Mouse (Mus musculus) right cerebral cortex, postnatal 4 days (tissue): Measurements from ENCODE around the gene Zc3h8.

ENCODE experiments used
- DNase-seq: peaks from one replicate; pipeline ENCODE4 v3.0.0-alpha.2; 2022

Zc3h8 gene

DNA sequence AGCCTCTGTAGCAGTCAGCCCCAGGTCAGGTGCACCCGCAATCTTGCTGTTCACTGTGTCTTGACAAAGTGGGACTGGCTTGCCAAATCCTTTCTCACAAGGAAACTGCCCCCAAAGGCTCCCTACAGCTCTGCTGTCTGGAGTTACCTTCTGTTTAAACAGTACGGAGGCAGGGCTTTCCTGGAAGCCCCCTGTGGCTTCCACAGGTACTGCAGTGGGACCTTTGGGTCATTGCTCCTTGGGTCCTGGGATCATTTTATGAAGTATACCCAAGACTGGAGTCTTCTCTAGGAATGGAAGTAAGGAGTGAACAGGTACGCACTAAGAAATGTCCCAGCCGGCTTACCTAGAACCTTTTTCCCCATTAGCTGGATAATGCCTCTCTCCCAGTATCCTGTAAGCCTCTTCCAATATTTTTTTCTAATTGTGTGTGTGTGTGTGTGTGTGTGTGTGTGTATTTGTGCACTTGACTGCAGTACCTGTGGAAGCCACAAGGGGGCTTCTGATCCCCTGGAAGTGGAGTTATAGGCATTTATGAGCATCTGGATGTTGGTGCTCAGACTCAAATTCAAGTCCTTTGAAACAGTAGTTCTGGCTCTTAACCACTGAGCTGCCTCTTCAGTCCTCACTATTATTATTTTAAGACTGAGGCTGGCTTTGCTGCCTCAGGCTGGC is 53.1 kb downstream of the Zc3h8 start:
- no peak for DNase-seq

DNA sequence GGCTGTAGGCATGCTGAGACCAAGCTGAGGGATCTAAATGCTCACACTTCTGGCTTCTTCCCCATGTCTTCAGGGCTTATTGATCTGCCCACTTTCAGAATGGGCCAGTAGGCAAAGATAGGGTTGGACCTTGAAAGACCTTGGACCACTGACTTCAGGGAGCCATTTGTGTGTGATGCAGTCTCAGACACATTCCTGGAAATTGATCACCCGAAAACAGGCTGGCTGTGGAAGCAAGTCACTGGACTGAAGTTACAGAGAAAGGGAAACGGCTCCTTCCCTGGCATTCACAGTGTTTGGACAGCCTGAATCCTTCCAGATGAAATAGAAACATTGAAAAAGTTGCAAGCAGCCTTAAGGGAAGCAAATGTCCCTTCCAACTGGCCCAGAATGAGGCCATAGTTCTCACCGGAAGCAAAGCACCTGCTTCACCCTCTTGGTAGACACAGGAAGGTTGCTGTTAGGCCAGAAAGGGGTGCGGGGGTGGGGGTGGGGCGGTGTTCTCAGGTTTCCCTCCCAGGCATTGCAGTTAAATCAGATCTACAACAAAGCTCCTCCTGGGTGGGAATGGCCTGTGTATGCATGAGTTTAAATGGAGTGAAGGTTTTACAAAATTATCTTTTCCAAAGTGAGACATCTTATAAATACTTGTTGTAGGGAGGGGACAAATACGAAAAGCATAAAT is 55.9 kb downstream of the Zc3h8 start:
- no peak for DNase-seq

DNA sequence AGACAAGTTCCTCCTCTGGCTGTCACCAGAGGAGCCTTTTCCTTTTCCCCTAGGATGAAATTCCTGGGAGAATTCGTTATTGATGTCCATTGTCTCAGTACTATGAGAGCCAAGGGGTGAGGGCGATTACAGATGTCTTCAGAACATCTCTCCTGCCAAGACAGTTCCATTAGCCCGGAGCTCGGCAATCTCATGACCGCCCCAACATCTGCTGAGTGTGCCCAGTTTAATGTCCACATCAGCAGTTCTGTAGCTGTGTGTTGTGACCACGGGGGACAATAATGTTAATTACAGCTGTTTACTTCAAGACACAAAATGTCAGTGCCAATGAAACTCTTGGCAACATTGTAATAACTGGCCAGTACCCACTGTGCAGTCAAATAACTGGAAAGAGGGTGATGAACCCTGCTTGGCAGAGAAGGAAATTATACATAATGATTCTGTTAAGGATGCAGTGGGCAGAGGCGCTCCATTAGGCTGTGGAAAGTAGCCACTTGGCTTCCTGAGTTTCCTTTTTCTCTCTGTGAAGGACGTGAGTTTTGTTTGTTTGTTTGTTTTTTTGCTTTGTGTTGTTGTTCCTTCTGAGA is 58.6 kb downstream of the Zc3h8 start:
- DNase-seq, result no peak

DNA sequence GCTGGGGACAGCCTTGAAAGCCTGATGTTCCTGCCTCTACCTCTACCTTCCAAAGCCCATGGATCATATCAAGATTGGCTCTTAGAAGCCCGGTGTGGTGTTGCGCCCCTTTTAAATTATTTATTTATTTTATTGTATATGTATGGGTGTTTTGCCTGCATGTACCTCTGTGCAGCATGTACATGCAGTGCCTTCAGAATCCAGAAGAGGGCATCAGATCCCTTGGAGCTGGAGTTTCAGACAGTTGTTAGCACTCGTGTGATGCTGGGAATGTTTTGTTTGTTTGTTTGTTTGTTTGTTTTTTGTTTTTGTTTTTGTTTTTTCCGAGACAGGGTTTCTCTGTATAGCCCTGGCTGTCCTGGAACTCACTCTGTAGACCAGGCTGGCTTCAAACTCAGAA is 62.6 kb downstream of the Zc3h8 start:
- no peak for DNase-seq
